Mouse (Mus musculus) adrenal gland, postnatal 10 days (tissue): Measurements from ENCODE around the gene Pde4dip. TPM values are rescaled to one million over a fixed set of nuclear protein-coding genes. Genes with fewer than 3 reads are reported as not detected.
A peak's percentile ranks its signal among the peaks of the same experiment; 100 is the strongest.

Experiments
- DNase-seq: peaks from one replicate; pipeline ENCODE4 v3.0.0; 2021; ENCODE audit warnings: mixed read lengths
- total RNA-seq, 2 experiments: library from RNA; stranded (reverse); gene quantifications; 2 replicates each; pipeline ENCODE4 v1.2.3; 2021

Gene Pde4dip
- total RNA-seq, 2 experiments from 2014 or later: 79.3 to 173 TPM

DNA sequence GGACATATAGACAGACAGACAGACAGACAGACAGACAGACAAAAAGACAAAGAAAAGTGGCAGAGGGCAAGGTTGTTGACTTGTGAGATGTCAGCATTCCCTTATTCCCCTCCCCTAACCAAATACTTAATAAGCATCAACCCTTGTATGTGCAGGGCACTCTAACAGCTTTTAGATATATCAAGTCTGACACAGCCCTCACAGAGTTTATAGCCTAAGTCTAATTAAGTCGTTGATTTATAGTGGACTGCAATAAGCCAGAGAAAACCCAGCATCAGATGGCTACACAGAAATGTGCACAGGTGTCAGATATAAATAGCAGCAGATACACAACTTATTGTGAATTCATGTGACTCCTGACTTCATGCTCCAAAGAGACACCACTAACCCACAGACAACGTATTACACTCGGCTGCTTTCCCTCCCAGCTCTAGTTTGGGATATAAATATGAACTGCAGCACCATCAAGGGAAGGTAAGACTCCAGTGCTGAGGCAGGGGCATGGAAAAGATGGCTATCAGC lies 87.3 kb downstream of the Pde4dip start:
- DNase-seq: no peak

DNA sequence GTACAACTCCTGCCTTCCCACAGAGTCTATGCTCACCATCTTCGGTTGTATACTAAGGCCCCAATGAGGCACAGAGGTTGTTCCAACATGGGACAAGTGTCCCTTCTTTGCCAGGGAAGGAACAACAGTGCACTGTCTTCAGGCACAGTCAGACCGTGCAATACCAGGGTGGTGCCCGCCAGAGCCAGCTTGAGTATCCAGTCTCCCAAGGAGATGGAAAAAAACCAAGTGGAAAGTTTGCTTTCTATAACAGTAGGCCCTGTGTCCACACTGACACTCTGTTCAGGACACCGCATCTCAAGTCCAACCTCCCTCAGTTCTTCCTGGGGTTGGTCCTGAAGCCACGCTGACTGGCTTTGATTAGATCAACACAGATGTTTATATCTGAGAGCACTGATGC lies 87.8 kb downstream of the Pde4dip start:
- no peak for DNase-seq

DNA sequence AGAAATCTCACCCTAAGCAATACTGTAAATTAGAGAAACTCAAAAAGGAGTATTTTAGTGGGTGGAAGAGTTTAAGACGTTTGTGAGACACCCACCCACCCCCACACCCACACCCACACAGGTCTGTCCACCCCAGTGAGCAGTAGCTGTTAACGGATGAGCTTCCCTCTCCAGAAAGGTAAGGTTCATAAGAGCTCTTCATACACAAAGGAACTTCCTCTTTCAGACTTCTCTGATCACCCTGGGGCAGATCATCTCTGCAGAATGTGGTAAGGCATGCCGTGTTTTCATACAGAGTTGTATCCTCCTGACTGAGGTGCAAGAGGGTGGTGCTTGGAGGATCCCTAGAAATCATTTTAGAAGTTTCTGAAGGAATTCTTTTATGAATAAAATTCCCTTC lies 88.5 kb downstream of the Pde4dip start:
- no peak for DNase-seq

DNA sequence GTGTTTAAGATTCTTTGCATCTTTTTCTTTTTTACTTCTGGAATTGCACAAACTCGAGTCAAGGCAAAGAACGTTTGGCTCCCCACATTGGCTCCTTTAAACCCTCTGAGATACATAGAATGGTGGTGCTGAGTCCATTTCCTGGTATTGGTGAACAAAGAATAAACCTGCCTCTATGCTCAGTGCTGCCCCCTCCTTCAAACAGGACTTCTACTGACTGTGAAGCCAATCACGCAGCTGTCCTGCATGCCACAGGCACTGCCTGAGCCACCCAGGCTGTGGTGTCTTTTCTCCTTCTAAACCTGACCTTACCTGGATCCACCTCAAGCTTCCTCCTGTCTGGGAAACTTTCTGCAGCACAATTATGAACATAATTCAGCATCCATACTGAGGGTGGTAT lies 89.2 kb downstream of the Pde4dip start:
- no peak for DNase-seq

DNA sequence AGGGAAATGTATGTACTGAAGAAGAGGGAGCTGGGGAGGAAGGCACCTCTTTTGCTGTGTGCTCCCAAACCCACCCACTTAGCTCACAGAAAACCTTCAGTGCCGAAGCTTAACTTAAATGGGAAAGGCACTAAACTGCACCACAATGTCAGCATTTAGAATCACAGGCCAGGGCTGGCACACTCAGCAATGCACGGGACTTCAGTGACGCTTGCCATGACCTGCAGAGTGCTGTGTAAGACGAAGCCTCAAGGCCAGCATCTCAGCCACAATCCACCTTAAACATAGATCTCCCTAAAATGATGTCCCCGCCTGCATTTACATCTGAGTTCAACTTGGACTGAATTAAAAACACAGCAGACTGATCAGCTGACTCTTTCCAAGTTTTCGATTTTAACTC lies 91.1 kb downstream of the Pde4dip start:
- DNase-seq: no peak

DNA sequence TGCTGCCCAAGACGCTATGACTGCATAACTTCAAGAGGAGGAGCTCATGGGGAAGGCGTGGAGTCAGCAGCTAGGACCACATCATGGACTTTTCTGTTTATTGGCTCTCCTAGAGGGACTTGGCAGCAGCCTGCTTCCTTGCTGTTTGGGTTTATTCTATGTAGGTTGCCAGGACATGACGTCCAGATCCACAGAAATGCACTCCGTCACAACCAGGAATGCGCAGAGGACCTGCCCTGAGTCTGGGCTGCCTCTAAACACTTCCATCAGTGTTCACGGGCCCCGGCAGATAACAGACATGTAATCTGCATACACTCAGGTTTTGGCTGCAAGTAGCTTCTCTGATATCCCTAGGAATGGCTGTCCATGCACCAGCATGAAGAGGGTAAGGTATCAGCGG lies 94.5 kb downstream of the Pde4dip start:
- no peak for DNase-seq

DNA sequence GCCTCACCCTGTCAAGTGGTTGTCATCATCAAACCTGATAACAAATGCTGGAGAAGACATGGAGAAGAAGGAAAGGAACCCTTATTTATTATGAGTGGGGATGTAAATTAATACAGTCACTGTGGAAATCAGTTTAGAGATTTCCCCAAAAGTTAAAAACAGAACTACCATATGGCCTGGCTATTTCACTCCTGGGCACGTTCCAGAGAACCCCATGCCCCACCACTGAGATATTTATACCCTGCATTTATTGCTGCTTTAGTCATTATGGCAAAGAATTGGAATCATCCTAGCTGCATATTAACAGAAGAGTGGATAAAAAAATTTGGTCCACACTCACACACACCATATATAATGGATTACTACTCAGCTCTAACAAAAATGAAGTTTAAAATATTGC lies 98.4 kb downstream of the Pde4dip start:
- no peak for DNase-seq

DNA sequence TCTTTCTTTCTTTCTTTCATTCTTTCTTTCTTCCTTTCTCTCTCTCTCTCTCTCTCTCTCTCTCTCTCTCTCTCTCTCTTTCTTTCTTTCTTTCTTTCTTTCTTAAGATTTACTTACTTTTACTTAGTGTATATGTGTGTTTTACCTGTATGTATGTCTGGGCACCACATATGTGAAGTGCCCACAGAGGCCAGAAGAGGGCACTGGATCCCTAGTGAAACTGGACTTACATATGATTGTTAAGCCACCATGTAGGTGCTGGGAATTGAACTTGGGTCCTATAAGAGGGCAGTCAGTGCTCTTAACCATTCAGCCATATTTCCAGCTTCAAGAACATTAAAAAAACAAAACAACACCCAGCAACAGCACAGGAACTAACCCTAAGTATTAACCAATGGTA lies 99.2 kb downstream of the Pde4dip start:
- DNase-seq: no peak

DNA sequence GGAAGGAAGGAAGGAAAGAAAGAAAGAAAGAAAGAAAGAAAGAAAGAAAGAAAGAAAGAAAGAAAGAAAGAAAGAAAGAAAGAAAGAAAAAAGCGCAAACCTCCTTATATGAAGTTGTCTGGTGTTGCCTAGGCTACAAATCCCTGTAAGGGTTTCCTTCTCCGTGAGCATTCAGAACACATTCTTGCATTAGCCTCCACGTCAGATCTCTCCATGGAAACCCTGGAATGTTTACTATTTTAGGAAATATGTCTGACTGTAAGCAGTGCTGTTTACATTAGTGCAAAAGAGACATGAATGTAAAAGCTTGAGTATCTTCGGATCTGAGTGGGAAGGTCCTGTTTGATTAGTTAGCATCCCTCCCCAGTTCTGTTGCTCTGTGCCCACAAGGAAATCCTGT lies 112.3 kb downstream of the Pde4dip start:
- no peak for DNase-seq

DNA sequence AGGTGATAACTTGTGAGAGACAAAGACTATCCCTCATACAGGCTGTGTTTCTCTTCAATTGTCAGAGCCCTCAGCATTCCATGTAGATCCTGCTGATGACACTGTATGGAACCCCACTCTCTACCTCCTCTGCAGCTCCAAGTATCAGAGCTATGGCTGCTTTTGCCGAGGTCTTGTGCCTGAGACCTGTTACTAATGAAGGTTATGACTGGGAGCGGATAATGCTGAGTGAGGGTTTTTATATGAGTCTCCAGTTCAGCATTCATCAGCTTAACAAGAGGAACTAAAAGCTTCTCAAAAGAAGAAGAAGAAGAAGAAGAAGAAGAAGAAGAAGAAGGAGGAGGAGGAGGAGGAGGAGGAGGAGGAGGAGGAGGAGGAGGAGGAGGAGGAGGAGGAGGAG lies 112.8 kb downstream of the Pde4dip start:
- DNase-seq: no peak

DNA sequence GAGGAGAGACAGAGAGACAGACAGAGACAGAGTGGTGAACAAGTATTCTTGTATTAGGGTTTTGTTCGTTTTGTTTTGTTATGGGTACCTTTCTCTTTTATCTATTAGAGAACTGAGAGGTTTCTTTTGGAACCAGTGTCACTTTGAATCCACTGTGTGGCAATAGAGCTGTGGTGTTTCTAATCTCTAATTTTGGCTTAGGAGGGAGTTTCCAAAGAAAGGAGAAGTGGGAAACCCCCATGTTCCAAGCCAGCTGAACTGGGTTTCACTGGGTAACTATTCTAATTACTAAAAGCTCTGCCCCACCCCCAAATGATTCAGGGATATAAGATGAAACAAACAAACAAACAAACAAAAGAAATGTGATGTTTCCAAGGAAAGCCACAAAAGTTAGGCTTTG lies 113.6 kb downstream of the Pde4dip start:
- DNase-seq: no peak

DNA sequence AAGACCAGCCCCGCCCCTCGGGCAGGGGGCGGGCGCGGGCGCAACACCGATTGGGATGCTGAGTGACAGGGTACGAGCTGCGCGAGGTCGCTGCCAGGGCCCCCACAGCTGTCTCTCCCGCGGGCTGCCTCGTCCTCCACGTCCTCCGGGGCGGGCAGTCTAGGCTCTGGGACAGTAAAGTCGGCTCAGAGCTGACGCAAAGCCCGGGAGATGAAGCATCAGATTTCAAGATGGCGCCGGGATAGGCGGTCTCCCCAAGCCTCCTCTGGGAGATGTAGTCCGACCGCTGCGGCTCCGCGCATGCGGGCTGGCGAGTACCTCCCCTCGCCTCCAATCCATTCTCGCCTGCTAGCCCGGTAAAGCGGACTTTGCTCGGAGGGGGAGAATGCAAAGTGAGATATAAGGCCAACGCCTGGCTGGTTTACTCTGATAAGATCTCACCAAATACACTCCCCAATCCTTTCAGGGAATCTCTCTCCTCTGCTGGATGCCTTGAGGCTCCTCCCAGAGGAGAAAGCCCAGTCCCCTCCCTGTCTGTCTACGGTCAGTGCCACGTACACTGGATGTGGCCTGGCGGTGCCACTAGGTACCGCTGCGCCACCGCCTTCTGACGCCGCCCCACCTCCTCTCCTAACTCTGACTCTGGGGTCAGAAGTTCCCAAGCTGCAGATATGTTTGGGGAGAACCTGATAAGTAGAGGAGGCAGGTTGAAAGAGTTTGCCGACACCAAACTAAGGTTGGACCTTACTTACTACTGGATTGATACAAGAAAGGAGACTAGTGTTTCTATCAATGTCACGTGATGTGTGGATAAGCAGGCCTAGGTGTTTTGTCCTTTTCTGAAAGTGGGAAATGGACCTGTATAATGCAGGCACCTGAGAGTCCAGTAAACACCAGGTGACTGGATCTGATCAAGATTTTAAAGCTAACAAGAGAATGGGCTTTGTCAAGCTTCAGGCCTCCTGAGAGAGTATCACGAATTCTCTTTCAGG lies 120.4 kb downstream of the Pde4dip start:
- DNase-seq: peak; percentile 94

DNA sequence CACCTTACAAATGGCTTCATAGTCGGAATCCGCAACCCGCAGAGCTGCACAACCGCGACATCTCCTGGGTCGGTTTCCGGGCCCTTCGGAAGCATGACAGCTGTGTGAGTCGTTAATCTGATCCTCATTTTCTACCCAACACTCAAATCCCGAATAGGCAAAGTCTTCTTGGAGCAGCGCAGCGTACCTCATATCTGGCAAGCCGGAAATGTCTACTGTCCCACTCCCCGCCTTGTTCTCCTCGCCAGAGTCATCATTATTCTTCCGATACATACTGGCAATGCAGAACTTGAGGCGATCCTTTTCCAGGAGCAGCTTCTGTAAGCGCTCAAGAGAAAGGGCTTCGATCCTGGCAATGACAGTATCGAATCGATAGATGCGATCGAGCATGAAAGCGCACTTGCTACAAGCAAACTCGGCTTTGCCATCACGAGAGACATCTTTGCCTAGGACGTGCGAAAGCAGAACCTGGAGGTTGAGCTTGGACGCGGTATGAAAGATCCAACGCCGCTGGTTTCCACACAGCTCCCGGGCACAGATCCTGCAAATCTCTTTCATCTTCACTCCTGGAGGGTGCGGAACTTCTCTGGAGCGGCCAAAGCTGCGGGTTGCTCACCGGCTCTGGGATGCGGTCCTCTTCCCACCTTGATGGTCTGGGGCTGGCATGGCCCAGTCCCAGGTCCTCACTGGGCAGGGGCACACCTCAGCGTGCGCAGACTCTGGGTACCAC lies 121.3 kb downstream of the Pde4dip start:
- DNase-seq: peak; percentile 18

DNA sequence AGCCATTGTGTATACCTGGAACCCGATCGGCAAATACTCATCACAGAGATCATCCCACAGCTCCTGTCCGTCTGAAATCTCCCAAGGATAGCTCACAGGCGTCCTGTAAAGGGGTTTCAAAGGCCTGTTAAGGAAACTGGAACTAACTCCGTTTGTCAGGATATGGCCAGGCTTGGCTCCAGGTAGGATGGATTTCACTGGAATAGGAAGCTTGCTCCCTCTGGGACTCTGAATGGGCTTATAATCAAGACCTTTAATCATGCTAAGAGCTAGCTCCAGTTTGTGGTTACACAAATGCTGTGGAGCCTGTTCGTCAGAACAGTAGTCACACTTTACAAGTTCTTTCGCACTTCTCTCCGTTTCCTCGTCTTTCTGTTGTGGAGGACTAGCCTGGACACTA lies 122.0 kb downstream of the Pde4dip start:
- DNase-seq: peak; percentile 20

DNA sequence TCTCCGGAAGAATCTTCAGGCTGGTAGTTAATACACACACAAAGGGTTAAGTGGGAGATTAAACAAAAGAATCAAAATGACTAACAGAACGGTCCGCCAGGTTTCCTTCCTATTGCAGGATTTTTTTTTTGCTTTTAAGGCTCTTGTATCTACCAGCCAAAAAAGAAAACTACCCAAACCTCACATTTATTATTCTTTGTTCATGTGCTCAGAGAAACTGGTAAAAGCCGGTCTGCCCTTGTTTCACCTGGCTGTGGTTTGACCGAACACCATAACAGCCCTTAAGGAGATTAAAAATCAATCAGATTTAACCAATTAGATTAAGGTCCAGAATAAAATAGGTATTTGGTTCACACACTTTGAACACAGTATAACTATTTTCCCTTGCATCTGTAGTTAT lies 124.4 kb downstream of the Pde4dip start:
- no peak for DNase-seq

DNA sequence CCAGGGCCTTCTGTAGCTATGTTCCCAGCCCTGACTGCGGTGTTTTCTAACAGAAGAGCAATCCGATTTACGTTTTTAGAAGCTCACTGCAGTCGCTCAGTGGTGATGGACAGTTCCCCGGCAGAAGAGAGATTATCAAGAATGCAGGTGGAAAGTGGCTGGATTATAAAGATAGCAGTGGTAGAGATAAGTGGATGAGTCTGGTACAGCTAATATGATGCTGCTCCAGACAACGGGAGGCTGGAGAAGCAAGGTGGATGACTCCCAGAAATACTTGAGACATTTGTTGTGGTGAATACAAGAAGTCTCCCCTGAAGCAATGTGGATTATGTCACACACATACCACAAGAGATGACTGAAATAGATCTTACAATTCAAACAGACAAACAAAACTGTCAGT lies 126.6 kb downstream of the Pde4dip start:
- DNase-seq: no peak

DNA sequence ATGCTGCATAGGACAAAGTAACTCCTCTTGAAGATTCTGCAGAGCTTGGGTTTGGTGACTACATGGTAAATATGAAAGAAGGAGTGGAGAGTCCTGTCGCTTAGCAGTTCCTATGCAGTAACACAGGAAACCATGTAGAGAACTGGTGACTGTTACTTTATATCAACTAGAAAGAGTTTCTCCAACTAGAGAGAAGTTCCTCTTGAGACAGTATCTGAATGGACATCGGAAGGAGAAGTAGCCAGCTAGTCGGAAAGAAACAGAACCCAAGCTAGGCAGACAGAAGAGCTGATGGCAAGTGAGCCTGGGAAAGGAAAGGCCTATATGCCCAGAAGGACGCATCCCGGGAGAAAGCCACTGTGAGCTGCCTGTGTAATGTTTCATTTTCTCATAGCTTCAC lies 127.3 kb downstream of the Pde4dip start:
- no peak for DNase-seq

DNA sequence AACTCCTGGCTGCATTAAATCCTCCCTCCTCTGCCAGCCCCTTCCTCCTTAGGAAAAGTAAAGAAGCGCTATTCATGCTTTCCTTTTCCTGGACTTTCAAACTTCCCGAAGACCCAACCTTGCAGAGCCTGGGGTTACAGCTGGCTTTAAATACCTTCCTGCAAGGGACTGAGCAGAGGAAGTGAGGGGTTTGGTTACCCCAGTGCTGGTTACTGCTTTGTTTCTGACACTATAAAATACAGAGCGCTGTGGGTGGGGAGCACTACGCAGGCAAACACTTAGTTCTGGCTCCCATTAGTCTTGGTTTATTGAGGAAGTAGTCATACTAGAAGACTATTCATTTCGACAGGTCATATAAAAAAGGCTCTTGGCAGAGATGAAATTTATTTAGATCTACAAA lies 128.7 kb downstream of the Pde4dip start:
- DNase-seq: no peak

DNA sequence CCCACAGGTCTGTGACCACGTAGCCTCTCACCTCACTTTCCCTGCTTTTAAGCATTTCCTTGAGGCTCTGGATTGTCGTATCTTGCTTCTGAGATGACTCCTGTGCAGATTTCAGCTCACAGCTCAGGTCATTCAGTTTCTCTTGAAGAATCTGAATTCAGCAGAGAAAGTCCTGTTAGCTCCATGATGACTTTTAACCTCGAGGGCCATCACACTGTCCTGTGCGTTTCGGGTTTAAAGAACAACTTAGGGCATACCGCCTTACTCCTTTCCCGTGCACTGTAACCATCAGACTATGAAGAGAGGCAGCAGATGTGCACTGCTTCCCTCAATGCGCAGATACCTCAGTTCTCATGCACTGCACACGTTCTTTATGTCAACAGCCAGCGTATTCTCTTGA lies 131.0 kb downstream of the Pde4dip start:
- no peak for DNase-seq

DNA sequence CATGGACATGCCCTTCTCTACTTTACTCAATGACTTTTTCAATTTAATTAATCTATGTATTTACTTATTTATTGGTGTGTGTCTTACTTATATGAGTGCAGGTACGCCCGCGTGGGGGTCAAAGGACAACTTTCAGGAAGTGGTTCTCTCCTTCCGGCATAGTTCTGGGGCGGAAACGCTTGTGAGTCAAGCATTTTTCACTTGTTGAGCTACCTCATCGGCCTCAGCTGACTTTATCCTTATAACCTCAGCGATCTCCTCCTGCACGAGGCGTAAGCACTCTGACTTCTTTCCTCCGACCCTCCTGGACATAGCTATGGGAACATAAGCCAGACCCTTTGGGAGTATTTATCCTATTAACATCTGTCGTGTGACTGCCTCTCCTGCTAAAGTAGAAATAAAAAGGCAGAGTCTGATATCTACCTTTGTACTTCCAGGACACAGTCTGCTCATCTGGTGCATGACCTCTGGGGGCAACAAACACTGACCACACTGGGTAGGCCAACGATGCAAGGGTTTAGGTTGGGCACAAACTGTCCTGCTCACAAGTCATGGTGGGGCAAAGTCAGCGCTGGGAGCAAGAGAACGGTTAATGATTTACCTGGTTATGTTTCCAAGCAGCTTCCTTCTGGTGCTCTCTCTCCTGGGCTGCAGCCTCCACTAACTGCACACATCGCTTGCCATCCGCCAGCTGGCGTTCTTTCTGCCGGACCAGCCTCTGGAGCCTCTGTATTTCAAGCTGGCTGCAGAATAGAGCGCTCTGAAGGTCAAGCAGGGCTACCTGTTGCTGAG lies 132.0 kb downstream of the Pde4dip start:
- no peak for DNase-seq

DNA sequence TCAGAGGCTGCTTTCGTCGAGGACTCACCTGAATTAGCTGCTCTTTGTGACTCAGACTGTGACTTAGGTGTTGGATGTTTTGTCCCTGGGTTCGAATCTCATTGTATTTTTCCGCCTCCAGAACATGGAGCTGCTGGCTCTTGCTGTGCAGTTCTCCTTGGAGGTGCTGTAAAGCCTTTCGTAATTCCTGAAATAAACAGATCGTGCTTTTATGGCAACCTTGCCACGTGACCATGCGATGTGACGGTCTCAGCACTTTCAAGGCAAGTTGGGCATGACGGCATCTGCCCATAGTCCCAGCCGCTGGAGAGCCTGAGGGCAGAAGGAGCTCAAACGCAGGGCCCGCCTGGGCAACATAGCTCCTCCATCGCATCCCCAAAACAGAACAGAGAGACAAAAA lies 133.1 kb downstream of the Pde4dip start:
- no peak for DNase-seq

DNA sequence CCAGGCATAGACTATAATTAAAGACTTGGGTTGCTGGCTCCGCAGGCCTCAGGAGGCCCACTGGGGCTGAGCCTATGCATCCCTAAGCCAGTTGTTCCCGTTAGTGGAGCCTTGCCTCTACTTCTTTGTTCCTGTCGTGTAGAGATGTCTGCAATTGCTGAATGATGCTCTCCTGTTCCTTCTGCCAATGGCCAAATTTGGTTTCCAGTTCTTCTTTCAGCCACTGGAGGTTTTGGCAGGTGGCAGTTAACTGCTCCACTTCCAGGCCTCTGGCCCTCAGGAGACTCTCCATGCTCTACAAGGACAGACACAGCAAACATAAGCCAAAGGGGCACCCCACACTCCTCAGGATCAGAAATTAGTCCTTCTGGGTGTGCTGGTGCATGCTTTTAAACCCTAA lies 135.6 kb downstream of the Pde4dip start:
- no peak for DNase-seq

DNA sequence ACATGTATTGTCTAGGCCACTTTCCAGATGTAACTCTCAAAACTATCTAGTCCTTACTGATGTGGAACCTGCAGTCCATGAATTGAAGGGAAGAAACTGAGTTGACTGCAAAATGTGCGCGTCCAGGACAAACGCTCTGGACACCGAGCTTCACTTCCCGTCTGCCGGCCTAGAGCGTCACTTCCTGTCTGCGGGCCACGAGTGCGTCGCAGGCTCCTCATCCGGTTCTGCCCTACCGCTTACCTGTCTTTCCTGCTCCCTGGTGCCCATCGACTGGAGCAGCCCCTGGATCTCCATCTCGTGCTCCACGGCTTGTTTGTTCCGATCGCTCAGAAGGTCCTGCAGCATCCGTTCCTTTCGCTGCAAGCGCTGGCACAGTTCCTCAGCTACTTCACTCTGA lies 136.9 kb downstream of the Pde4dip start:
- DNase-seq: no peak
